In the genomic region with DNA sequence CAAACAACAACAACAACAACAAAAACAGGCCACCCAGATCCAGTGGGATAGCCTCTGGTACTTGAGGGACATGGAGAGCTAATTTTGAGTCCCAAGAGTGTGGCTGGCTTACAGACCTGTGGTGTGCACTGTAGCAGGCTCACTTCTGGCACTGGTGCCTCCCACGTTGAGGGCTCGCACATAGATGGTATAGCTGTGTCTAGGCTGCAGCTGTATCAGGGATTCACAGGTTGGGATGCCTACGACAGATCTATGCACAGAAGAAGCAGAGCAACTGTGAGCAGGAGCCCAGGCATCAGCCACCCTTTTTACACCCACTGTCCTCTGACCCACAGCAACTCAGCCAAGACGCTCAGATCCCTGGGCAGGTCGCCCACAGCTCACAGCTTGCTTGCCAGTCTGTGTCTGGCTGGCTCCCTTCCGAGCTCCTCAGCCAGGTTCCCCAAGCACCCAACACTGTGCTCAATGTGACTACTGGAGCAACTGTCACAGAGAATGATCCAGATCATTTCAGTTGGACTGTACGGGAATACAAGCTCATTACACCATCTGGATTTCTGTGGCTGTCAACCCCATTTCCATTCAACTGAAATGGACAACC, we compare ENCODE assay signal across 10 mouse cellular contexts. TPM values are rescaled to one million over a fixed set of nuclear protein-coding genes. Genes with fewer than 3 reads are reported as not detected.
DNase-seq lines count a peak whose midpoint lies in the region; ATAC-seq lines count a peak whose summit lies in the region.
"Had no signal": no experiment of that assay in that cellular context is flagged by ENCODE, and none has a peak within 500 bp of the region (broad histone marks: within the 10 kb centered on the region; RNA-seq: fewer than 3 reads in every experiment).

No protein-coding gene starts in this region.

- no peak overlapping the region for H3K4me2 ChIP-seq in intestine, embryonic 15.5 days (replicated peaks)
- H3K4me2 ChIP-seq: lung, embryonic 14.5 days had no signal

- H3K4me3 ChIP-seq in intestine, embryonic 15.5 days (replicated peaks): no peak overlapping the region

- H3K27me3 ChIP-seq in intestine, embryonic 15.5 days (replicated peaks): no peaks in the 10 kb centered on the region

- no peak for ATAC-seq in cerebellum, adult (ENCODE audit: insufficient number of reproducible peaks, low FRiP score, low TSS enrichment)
- peak; percentile 64 for ATAC-seq in frontal cortex, adult (ENCODE audit: low TSS enrichment)
- no peak for ATAC-seq in intestine, embryonic 15.5 days

- peak; percentile 20 for DNase-seq in cerebellum, adult 11 months
- DNase-seq in Muller cell, postnatal 12 days (ENCODE audit: inconsistent ontology term): peak; percentile 73
- DNase-seq in kidney, postnatal 14 days: peak; percentile 15
- peak; percentile 8 for DNase-seq in lung, postnatal 25 days (ENCODE audit: low spot score)
- DNase-seq in thymus, postnatal 25 days: no peak
- DNase-seq: lung, embryonic 14.5 days had no signal

- WGBS in intestine, embryonic 15.5 days: 87% methylated on average over 7 of the region's 7 CpGs

- no peaks in the 10 kb centered on the region for H3K36me3 ChIP-seq in intestine, embryonic 15.5 days

- H3K9ac ChIP-seq in intestine, embryonic 15.5 days: no peak overlapping the region
- H3K9ac ChIP-seq: lung, embryonic 14.5 days had no signal

- H3K27ac ChIP-seq in intestine, embryonic 15.5 days: no peak overlapping the region

- H3K9me3 ChIP-seq in intestine, embryonic 15.5 days: no peaks in the 10 kb centered on the region

- H3K4me1 ChIP-seq in intestine, embryonic 15.5 days (replicated peaks): no peaks in the 10 kb centered on the region

RNA-seq across cellular contexts. Expression of gene Fsd2, which starts 24.7 kb away (rescaled TPM):
- 0.10 and 0.15 TPM in 2 replicates for polyA plus RNA-seq in intestine, embryonic 15.5 days (2015; fragmentation: Nextera tagmentation; extraction: Ambion mirVana)

RNA-seq across cellular contexts. Expression of gene Whamm, which starts 29.0 kb away (rescaled TPM):
- 5.9 and 6.3 TPM in 2 replicates for polyA plus RNA-seq in intestine, embryonic 15.5 days (2015; fragmentation: Nextera tagmentation; extraction: Ambion mirVana)

RNA-seq across cellular contexts. Expression of gene BC048679, which starts 43.9 kb away (rescaled TPM):
- polyA plus RNA-seq in intestine, embryonic 15.5 days (2015; fragmentation: Nextera tagmentation; extraction: Ambion mirVana): not detected in 2 replicates
- polyA plus RNA-seq: lung, embryonic 14.5 days; small intestine, adult 2 months had no signal

RNA-seq across cellular contexts. Expression of gene Ap3b2, which starts 48.3 kb away (rescaled TPM):
- 5.9 and 6.2 TPM in 2 replicates for polyA plus RNA-seq in intestine, embryonic 15.5 days (2015; fragmentation: Nextera tagmentation; extraction: Ambion mirVana)
